Mouse (Mus musculus) bone marrow macrophage, adult 2 months (primary cell): ENCODE measurements around the gene Gm44596.

Experiments used
- CTCF ChIP-seq: IDR thresholded peaks from 2 replicates; pipeline ENCODE4 v1.5.1; 2012; ENCODE audit warnings: low read depth, mild to moderate bottlenecking, low read length, moderate library complexity
- POLR2A ChIP-seq: IDR thresholded peaks from 2 replicates; pipeline ENCODE4 v1.6.1; 2012; ENCODE audit warnings: mild to moderate bottlenecking, low read depth, low read length, borderline replicate concordance

GRCm38 (mm10) chr6:128349711-128350110 lies 25.6 kb upstream of the Gm44596 start:
- no peak for TF ChIP-seq POLR2A
- TF ChIP-seq CTCF, result no peak
